Mouse (Mus musculus) cerebellum, postnatal 10 days (tissue): Measurements from ENCODE around the gene Cab39.

ENCODE experiments used
- DNase-seq, 2 experiments: peaks; one replicate each; pipeline ENCODE4 v3.0.0; 2021; ENCODE audit warnings: mixed read lengths in 2 of 2

Gene Cab39

DNA sequence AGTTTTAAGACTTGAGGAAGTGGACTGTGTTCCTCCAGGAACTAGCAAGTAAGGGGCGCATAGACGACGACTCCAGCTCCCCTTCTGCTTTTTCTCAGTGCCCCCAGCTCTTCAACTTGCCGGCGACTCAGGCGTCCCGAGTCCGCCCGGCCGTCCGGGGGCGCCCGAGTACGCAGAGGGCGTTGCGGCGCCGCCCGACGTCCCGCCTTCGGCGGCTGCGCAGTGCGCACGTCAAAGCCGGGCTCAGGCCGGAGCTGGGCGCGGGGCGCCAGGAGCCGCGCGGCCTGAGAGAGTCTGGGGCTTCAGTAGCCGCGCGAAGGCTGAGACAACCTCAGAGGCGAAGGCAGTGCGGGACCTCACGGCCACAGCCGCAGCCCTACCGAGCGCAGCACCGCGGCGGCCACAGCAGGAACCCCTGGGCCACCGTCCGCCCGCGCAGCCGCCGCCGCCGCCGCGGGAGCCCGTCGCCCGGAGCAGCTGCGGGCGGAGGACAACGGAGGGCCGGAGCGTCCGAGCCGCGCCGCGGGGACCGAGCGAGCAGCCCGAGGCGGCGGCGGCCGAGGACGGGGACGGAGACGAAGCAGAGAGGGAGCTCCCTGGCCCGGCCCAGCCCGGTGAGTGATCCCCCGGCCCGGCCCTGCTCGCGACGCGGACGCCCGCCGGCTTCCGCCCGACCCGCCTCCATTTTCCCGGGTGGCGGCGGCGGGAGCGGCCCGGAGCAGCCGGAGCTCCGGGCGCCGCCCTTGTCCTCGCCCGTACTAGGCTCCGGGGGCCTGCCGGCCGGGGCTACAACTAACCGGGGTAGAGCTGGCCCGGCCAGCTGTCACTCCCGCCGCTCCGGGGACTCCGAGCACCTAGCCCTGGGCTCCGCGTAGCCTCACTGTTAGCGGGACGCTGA, at the start of gene Cab39:
Gene Cab39 (plus strand): TSS at position 234 of the 898 bp plus-strand sequence.
- peak; percentile 92 to 96 for DNase-seq

GRCm38 (mm10) chr1:85744539-85744938, 48.7 kb upstream of the Cab39 start:
- no peak for DNase-seq

DNA sequence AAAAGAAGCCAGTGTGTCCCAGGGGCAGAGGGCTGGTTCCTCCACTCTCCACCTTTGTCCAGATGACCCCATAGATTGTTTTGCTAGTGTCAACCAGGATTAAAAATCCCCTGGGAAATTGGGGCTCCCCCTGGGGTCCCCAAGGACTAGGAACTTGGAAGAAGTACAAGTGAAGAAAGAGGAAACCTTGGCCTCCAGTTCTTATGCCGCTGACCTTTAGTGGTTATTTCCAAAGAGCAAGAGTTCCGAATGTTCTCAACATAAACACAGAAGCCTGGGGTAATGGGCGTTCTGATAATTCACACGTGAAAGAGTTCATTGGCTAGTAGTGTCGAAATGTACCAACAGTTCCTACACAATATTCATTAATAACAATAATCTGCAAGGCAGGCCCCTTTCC, 46.7 kb upstream of the Cab39 start:
- DNase-seq = no peak

DNA sequence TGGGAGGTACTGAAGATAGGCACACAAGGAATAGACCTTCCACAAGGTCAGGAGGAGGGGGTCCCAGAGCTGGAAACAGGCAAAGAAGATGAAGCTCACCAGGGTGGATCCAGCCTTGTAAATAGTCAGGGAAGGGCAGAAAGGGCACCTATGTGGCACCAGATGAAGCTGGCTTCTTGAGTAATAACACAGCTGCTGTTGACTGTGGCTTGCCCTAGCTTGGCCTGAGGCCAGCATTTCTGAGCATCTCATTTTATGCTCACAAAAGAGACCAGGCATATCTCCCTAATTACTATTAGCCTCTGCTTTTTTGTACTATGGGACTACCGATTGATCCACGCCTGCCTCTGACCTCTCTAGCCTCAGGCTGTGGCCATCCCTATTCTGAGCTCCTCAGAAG, 43.4 kb upstream of the Cab39 start:
- peak; percentile 16 to 17 for DNase-seq

DNA sequence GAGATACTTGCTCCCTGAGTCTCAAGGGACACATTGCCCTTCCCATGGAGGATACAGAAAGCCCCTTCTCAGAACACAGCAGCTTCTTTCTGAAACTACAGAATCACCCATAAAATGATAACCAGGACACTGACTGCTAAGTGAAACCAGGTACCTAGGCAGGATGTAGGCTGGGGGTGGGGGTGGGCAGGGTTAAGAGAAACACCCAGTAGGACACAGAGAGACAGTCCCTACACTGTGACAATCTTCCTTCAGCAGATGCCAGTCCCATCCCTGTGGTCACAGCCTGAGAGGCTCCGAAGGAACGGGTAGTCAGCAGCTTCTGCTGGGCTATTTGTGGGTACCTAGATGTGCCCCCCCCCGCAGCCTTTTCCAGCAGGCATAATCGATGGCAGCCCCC, 42.6 kb upstream of the Cab39 start:
- no peak for DNase-seq

- DNase-seq = peak; percentile 8 to 10
Measured at GRCm38 (mm10) chr1:85751494-85751893, 41.7 kb upstream of the Cab39 start.

DNA sequence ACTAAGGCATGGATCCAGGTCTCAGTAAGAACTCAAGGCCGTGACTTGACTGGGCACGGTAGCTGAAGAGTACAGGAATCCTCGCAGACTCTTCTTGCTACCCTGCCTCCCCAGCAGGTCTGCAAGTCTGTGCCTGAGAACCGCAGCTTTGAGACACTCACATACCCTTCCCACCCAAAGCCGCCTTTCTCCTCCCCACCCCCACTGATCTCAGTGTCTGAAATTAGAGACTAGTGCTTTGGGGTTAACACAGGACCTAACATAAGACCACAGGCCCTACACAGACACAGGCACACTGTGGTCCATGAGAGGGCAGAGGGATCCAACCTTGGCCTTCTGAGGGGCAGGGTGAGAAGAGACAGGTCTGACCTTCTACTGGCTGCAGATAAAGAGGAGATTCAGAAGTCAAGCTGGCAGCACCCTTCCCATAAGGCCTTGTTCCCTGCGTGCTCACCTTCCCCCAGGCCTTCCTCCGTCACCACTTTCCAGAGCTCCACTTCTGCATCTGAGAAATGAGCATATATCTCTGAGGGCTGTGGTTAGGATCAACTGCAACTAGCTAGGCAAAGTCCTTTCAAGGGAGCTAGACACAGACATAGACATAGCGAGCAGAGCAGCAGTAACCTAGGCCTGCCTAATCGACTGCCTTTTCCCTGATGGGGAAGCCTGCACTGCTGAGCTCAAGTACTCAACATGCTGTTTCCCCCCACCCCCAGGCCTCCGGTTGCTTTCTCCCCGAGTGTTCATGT, 41.1 kb upstream of the Cab39 start:
- no peak for DNase-seq

DNA sequence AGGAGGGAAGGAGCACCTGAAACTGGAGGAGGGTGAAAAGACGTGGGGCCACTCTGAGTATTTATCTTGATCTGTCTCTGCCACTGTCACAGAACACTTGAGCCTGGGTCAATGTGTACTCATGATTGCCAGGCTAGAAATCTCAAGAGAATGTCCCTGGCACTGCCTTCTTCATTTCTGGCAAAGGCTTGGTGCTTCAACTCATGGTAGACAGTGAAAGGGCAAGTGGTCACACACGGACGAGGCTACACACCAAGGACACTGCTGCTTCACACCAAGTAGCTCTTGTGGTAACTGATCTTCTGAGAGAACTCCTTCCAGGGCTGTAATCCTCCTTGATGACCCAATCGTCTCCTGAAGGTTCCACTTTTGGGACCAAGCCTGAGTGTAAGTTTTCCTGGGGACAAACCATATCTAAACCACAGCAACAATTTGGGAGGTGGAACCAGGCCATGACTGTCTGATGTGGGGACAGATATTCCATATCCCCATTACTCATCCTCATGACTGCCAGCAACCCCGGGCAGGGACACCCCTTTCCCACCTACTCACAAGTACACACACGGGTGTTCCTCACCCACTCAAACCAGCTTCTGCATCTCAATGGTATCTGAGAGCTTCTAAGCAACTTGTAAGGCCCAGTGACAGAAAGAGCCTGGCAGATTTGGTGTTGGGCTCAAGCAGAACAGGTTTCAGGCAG, 35.6 kb upstream of the Cab39 start:
- DNase-seq = no peak

DNA sequence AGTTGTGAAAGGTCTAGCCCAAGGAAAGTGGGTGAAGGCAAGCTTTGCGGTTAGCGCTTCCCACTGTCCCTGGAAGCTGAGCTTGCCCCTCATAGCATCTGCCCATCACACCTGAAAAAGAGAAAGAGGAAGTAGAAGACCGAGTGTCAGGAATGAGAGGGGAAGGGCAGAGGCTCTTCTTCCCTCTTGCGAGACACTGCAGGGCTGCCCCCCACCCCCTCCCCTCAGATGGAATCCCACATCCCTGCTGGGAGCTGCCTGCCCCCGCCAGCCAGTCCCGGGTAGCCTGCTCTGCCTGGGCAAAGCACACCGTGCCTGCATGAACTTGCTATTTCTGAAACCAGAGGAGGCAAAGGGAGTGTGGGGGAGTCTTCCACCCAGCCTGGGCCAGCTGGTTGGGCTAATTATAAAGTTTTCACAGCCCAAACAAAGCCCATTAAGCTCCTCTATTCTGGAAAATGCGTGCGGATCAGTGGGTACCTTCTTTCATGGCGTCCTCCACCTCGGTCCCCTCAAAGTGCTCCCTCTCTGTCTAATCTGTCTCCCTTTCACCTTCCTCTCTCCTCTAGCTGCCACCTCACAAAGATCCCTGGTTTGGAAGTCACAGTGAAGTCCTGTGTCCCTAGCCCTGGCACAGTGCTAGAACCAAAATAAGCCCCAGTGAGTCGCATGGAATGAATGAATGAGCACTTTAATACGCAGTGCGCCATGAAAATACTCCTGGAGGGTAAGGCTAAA, 34.8 kb upstream of the Cab39 start:
- DNase-seq = no peak

- no peak for DNase-seq
Measured at GRCm38 (mm10) chr1:85758969-85759293, 34.3 kb upstream of the Cab39 start.

- no peak for DNase-seq
Measured at GRCm38 (mm10) chr1:85761665-85762064, 31.6 kb upstream of the Cab39 start.

GRCm38 (mm10) chr1:85763386-85763785, 29.9 kb upstream of the Cab39 start:
- no peak for DNase-seq

DNA sequence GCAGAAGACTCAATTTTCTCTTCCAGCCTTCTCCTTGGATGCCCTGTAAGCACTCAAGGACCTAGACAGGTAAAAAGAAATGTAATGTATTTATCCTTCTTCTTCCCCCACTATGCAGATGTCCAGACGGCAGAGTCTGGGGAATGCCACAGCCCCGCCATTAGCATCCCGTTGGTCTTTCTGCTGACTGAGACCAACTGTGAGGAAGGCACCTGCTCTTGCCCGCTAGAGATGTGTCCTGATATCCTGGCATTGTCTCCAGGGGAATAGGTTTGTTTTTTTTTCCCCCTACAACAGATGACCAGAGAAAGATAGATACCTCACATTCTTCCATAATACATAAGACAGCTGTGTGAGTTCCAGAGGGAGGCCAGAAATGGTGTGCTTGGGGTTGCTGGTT, 28.9 kb upstream of the Cab39 start:
- DNase-seq = no peak

GRCm38 (mm10) chr1:85766120-85766519, 27.1 kb upstream of the Cab39 start:
- no peak for DNase-seq

DNA sequence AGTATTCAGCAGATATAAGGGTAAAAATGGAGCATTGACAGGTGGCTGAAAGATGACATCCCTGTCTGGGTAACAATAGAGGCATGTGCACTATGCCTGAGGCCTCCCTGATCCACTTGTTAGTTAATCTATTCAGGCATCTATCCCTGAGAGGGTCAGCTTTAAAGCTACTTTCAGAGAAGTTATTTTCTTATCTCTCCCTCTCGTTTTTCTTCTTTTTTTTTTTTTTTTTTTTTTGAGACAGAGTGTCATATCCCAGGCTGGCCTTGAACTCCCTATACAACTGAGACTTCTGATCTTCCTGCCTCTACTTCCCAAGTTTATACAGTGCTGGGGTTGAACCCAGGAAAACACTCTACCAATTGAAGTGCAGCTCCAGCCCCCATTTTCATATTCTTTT, 25.5 kb upstream of the Cab39 start:
- no peak for DNase-seq

DNA sequence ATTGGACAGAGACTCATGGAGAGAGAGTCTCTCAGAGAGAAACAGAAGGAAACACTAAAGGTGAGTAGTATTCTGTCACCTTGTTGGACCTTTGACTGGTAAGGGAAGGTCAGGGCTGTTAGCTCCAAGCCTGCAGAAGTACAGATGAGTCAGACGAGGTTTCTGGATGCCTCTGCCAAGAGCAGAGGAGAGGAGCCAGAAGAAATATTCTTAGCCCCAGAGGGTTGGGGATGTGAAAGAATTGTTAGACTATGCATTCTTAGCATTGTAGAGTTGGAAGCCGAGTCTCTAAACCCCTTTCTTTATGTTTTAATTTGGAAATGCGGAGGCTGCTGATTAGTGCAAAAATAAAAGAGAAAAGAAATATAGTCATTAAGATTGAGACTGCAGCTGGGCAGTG, 21.3 kb upstream of the Cab39 start:
- DNase-seq = no peak

DNA sequence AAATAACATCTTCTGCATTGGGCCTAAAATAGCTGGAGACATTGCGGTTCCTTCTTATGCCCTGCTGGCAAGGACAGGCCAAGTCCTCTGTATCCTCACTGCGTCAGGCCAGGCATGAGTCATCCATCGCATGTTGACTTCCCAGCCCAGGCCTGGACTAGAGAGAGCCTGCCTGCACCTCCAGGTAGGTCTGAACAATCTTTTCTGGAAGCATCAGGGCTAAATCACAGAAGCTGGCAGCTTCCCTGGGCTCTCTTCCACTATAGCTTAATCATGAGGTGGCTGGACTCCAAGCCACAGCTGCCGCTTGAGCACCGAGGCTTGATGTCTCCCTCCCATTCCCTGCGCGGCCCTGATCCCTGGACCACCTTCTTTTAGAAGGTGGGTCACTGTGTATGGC, 18.1 kb upstream of the Cab39 start:
- DNase-seq = peak; percentile 78 to 79

DNA sequence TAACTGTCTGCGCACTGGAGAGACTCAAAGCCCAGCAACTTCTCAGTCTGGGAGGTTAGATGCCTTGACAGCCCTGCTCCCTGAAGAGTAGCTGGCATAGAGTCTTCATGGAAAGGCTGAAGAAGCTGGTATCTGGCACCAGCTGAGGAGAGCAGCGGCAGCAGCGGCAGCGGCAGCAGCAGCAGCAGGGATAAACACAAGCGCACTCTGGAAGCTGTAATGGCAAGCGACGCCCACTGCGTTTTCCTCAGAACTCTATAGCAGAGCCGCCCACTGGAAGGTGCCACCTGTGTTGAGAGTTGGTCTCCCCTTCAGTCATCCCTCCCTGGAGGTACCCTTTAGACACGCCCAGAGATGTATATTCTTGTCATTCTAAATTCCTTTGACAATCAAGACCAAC, 17.1 kb upstream of the Cab39 start:
- DNase-seq = peak in 1 of 2 experiments; percentile 10

- DNase-seq = no peak
Measured at GRCm38 (mm10) chr1:85778436-85778835, 14.8 kb upstream of the Cab39 start, which contains the start of gene A630001G21Rik. A630001G21Rik (minus strand) TSS chr1:85778643.

DNA sequence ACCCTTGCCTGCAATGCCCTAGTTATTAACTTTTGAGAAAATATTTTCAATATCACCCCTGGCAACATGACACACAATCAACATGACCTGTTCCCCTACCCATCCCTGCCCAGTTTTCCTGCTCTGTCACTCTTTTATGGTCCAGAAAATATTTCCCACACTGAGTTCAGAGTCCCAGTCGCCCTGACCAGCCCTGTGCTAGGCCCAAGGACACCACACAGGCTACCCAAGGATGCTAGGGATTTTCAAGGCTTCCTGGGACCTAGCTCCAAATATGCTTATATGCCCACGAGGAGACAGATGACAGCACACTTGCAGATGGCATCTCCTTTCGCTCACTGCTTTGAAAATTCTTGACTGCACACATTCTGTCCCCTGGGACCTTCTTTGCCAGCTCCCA, 14.2 kb upstream of the Cab39 start:
- no peak for DNase-seq

DNA sequence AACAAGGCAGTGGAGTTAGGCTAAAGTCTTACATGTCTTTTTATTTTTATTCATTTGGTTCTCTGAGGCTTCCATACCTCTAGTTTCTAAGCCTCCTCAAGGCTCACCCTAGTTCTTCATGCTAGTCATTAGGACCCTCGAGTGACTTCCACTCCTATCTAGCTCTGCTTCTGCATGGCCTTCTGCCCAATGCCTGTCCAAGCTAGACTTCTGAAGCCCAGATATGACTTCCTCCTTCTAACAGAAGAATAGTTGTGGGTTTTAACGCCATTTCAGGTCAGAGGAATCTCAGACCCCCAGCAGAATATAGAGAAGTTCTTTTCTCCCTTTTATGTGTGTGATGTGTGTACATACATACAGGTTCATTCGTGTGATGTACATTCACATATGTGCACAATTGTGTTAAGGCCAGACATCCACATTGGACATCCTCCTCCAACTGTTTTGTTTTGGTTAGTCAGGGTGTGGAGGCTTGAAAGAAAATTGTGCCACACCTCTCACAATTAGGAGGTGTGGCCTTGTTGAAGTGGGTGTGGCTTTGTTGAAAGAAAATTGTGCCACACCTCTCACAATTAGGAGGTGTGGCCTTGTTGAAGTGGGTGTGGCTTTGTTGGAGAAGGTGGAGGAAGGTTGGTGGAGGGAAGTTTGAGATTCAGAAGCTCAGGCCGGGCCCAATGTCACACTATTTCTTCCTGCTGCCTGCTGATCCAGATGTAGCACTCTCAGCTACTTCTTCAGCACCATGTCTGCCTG, 13.6 kb upstream of the Cab39 start:
- no peak for DNase-seq

DNA sequence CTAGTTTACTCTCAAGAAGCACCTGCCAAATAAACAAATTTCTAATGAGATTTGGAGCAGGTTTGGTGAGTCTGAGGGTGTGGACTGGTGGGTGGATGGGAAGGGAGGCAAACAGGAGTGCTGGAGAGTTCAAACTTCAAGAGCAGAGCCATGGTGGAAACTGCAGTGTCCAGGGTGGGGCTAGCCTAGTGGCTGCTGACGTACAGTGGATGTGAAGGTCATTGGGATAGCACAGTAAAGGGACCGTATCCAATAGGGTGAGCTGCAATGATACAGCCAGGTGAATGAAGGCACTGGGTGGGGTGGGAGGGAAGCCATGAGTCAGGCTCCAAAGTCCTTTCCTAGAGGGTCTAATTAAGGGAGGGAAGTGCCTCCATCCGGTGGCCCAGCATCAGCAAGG, 2.7 kb upstream of the Cab39 start:
- DNase-seq = no peak
